In genomic region chr5:97935140-97936129, GRCm38 (mm10) we compare ENCODE assay signal across 8 mouse cellular contexts.
DNase-seq lines count a peak whose midpoint lies in the region; ATAC-seq lines count a peak whose summit lies in the region.

No protein-coding gene starts in this region.

- no peak overlapping the region for H3K27ac ChIP-seq in embryonic facial prominence, embryonic 12.5 days
- H3K27ac ChIP-seq in hindbrain, embryonic 13.5 days = no peak overlapping the region

- 3% methylated on average over 54 of the region's 56 CpGs for WGBS in embryonic facial prominence, embryonic 12.5 days
- 4% methylated on average over 56 of the region's 56 CpGs for WGBS in hindbrain, embryonic 13.5 days

- no peaks in the 10 kb centered on the region for H3K4me1 ChIP-seq in embryonic facial prominence, embryonic 12.5 days
- H3K4me1 ChIP-seq in hindbrain, embryonic 13.5 days (replicated peaks) = peaks cover 9% of the 10 kb centered on the region

- H3K4me3 ChIP-seq in embryonic facial prominence, embryonic 12.5 days = peak overlapping the region; percentile 49
- peak overlapping the region; percentile 55 for H3K4me3 ChIP-seq in hindbrain, embryonic 13.5 days

- peak; percentile 4 for DNase-seq in CD4-positive helper T cell, adult 2 months (ENCODE audit: low read depth, low spot score)
- peak; percentile 11 to 25 for DNase-seq in adrenal gland, adult 18-20 months (ENCODE audit: low spot score in 2 of 2)
- DNase-seq in left cerebral cortex, postnatal 14 days (ENCODE audit: low spot score in 2 of 2) = peak; percentile 15 to 26
- peak; percentile 52 for DNase-seq in right cerebral cortex, postnatal 4 days
- no peak for DNase-seq in MN1 (ENCODE audit: low spot score)

- peaks cover 4% of the 10 kb centered on the region; the same call in 1 of the 2 replicates for H3K36me3 ChIP-seq in embryonic facial prominence, embryonic 12.5 days
- H3K36me3 ChIP-seq in hindbrain, embryonic 13.5 days = no peaks in the 10 kb centered on the region

- intact Hi-C loops in left cerebral cortex, postnatal 14 days (cut with DNase I) = no loop called here

- peaks cover 5% of the 10 kb centered on the region; the same call in 1 of the 2 replicates for H3K27me3 ChIP-seq in embryonic facial prominence, embryonic 12.5 days
- peaks cover 12% of the 10 kb centered on the region for H3K27me3 ChIP-seq in hindbrain, embryonic 13.5 days

- H3K4me2 ChIP-seq in embryonic facial prominence, embryonic 12.5 days (replicated peaks) = peak overlapping the region; percentile 80
- peak overlapping the region; percentile 93 for H3K4me2 ChIP-seq in hindbrain, embryonic 13.5 days

- H3K9me3 ChIP-seq in embryonic facial prominence, embryonic 12.5 days = no peaks in the 10 kb centered on the region
- H3K9me3 ChIP-seq in hindbrain, embryonic 13.5 days = no peaks in the 10 kb centered on the region

- H3K9ac ChIP-seq in embryonic facial prominence, embryonic 12.5 days = peak overlapping the region; percentile 34
- H3K9ac ChIP-seq in hindbrain, embryonic 13.5 days = peak overlapping the region; percentile 70

- peak; percentile 67; the same call in 1 of the 2 replicates for ATAC-seq in embryonic facial prominence, embryonic 12.5 days (ENCODE audit: insufficient number of reproducible peaks, insufficient read depth, low FRiP score, low TSS enrichment)
- ATAC-seq in hindbrain, embryonic 13.5 days (ENCODE audit: low FRiP score) = peak; percentile 90
- 0 out of 2 replicates have a peak, but pooled peaks have one; percentile 31 for ATAC-seq in megakaryocyte progenitor cell, adult 5-6 weeks (replicated peaks; ENCODE audit: poor library complexity)

Comparison
In these comparisons a context has a peak if more than half of its experiments do, and no peak if none do; other contexts are left out.
1. ATAC-seq: peak in every context shown above with its lines; median percentile 90 in hindbrain, embryonic 13.5 days; 67 in embryonic facial prominence, embryonic 12.5 days; 31 in megakaryocyte progenitor cell, adult 5-6 weeks.